Mouse (Mus musculus) neural tube, embryonic 15.5 days (tissue): ENCODE data around the gene Snx14. TPM values are rescaled to one million over a fixed set of nuclear protein-coding genes. Genes with fewer than 3 reads are reported as not detected.

Experiments used
- ATAC-seq: fragments of 200-750 bp; cut with Nextera tagmentation; 2 replicates; pipeline ENCODE4 v1.8.0; 2017; ENCODE audit warnings: mild to moderate bottlenecking, moderate TSS enrichment, moderate library complexity; ENCODE audit not compliant: low FRiP score
- H3K27ac ChIP-seq: fragments of 300-500 bp; sonication (generic); replicated peaks from 2 replicates; pipeline ENCODE4 v1.5.1; 2015; ENCODE audit warnings: mild to moderate bottlenecking, inconsistent platforms
- H3K27me3 ChIP-seq: fragments of 300-500 bp; sonication (generic); replicated peaks from 2 replicates; pipeline ENCODE4 v1.6.1; 2015; ENCODE audit warnings: inconsistent platforms
- H3K36me3 ChIP-seq: fragments of 300-500 bp; sonication (generic); 2 replicates; pipeline ENCODE4 v1.6.1; 2015; ENCODE audit warnings: inconsistent platforms
- H3K4me1 ChIP-seq: fragments of 300-500 bp; sonication (generic); 2 replicates; pipeline ENCODE4 v1.6.1; 2015; ENCODE audit warnings: inconsistent platforms
- H3K4me2 ChIP-seq: fragments of 300-500 bp; sonication (generic); 2 replicates; pipeline ENCODE4 v1.6.1; 2015; ENCODE audit warnings: inconsistent platforms, mild to moderate bottlenecking, moderate library complexity
- H3K4me3 ChIP-seq: fragments of 300-500 bp; sonication (generic); replicated peaks from 2 replicates; pipeline ENCODE4 v1.5.1; 2015; ENCODE audit warnings: mild to moderate bottlenecking, inconsistent platforms
- H3K9ac ChIP-seq: fragments of 300-500 bp; sonication (generic); replicated peaks from 2 replicates; pipeline ENCODE4 v1.6.1; 2015; ENCODE audit warnings: mild to moderate bottlenecking, inconsistent platforms
- H3K9me3 ChIP-seq: fragments of 300-500 bp; sonication (generic); replicated peaks from 2 replicates; pipeline ENCODE4 v1.6.1; 2016; ENCODE audit warnings: inconsistent platforms
- WGBS: fragments of 180-500 bp; shearing (Covaris S2); methylation state at CpG from one replicate; pipeline ENCODE4 v1.1.7; 2015; ENCODE audit warnings: mixed read lengths; 5-methylcytosine and 5-hydroxymethylcytosine counted together
- polyA plus RNA-seq: library from polyadenylated mRNA; unstranded; fragments of >200 nt; fragmentation: Nextera tagmentation; extraction: Ambion mirVana; gene quantifications from 2 replicates; pipeline ENCODE4 v1.2.1, GENCODE M21; 2015

The Snx14 gene
- polyA plus RNA-seq, 1 experiment from 2014 or later: 35.9 TPM

DNA sequence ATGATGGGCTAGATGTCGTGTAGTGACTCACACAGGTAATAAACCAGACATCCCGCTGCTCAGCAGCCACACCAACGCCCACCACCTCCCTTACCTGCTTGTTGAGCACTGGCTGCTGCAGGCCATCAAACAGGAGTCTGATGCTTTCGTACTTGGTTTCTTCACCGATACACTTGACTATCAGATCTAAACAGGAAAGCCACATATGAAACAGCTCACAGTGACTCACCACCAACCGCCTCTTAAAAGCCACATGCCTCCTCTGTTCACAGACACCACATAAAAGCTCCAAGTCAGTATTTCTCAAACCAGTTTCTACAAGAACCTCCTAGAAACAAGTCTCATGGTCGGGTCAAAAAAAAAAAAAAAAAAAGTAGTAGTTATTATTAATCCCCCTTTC, 58.7 kb downstream of the Snx14 start:
- no peaks in the 10 kb centered on the region for H3K9me3 ChIP-seq
- WGBS: 74% methylated on average over 7 of the region's 7 CpGs
- H3K27ac ChIP-seq: no peak overlapping the region
- H3K27me3 ChIP-seq: no peaks in the 10 kb centered on the region
- no peak overlapping the region for H3K4me2 ChIP-seq
- no peaks in the 10 kb centered on the region for H3K4me1 ChIP-seq
- H3K4me3 ChIP-seq: no peak overlapping the region
- ATAC-seq: no peak
- no peak overlapping the region for H3K9ac ChIP-seq
- peaks cover 46% of the 10 kb centered on the region for H3K36me3 ChIP-seq

DNA sequence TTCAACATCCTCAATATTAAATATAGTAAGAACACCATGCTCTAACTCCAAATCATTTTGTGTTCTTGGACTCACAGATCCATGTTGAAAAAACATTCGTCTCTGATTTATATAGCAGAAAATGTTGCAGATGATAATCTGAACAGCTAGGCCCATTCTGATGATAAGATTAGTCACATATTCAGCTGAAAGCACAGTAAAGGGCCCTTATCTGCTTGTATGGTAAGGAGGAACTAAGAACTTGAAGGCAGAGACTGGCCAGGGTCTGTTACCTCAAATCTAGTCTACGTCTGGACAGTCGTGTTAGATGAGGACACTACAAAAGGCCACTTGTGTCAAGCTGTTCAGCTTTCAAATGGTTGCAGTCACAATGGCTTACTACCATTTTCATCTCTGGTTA, 59.7 kb downstream of the Snx14 start:
- Histone ChIP-seq H3K4me3 (no peak overlapping the region), H3K9ac (no peak overlapping the region), H3K27ac (no peak overlapping the region), H3K36me3 (peaks cover 45% of the 10 kb centered on the region), H3K4me2 (no peak overlapping the region), H3K4me1 (no peaks in the 10 kb centered on the region), H3K9me3 (no peaks in the 10 kb centered on the region), H3K27me3 (no peaks in the 10 kb centered on the region)
- no peak for ATAC-seq
- 86% methylated on average over 3 of the region's 3 CpGs for WGBS

GRCm38 (mm10) chr9:88377483-88377882, 61.3 kb downstream of the Snx14 start:
- Histone ChIP-seq H3K27me3 (no peaks in the 10 kb centered on the region), H3K9ac (no peak overlapping the region), H3K9me3 (no peaks in the 10 kb centered on the region), H3K4me2 (no peak overlapping the region), H3K27ac (no peak overlapping the region), H3K4me3 (no peak overlapping the region), H3K4me1 (no peaks in the 10 kb centered on the region), H3K36me3 (peaks cover 33% of the 10 kb centered on the region)
- no peak for ATAC-seq
- WGBS: 84% methylated on average over 5 of the region's 5 CpGs

GRCm38 (mm10) chr9:88373001-88373400, 65.8 kb downstream of the Snx14 start:
- H3K27ac ChIP-seq: no peak overlapping the region
- no peak overlapping the region for H3K4me2 ChIP-seq
- H3K9me3 ChIP-seq: no peaks in the 10 kb centered on the region
- no peak for ATAC-seq
- H3K4me1 ChIP-seq: no peaks in the 10 kb centered on the region
- H3K27me3 ChIP-seq: no peaks in the 10 kb centered on the region
- H3K36me3 ChIP-seq: 0 out of 2 replicates have a peak, but pooled peaks cover 11% of the 10 kb centered on the region
- H3K4me3 ChIP-seq: no peak overlapping the region
- WGBS: 91% methylated on average over 2 of the region's 2 CpGs
- H3K9ac ChIP-seq: no peak overlapping the region

GRCm38 (mm10) chr9:88371201-88371600, 67.6 kb downstream of the Snx14 start:
- H3K9ac ChIP-seq: no peak overlapping the region
- H3K27ac ChIP-seq: no peak overlapping the region
- WGBS: 91% methylated on average over 2 of the region's 2 CpGs
- no peak for ATAC-seq
- no peak overlapping the region for H3K4me2 ChIP-seq
- H3K4me1 ChIP-seq: no peaks in the 10 kb centered on the region
- H3K4me3 ChIP-seq: no peak overlapping the region
- no peaks in the 10 kb centered on the region for H3K9me3 ChIP-seq
- 0 out of 2 replicates have a peak, but pooled peaks cover 8% of the 10 kb centered on the region for H3K36me3 ChIP-seq
- H3K27me3 ChIP-seq: no peaks in the 10 kb centered on the region

- Histone ChIP-seq H3K9me3 (no peaks in the 10 kb centered on the region), H3K27ac (no peak overlapping the region), H3K36me3 (0 out of 2 replicates have a peak, but pooled peaks cover 5% of the 10 kb centered on the region), H3K4me1 (no peaks in the 10 kb centered on the region), H3K27me3 (no peaks in the 10 kb centered on the region), H3K4me2 (no peak overlapping the region), H3K9ac (no peak overlapping the region), H3K4me3 (no peak overlapping the region)
- 88% methylated on average over 2 of the region's 2 CpGs for WGBS
- ATAC-seq: no peak
Measured at GRCm38 (mm10) chr9:88369666-88370065, 69.1 kb downstream of the Snx14 start.

GRCm38 (mm10) chr9:88368476-88368875, 70.3 kb downstream of the Snx14 start:
- Histone ChIP-seq H3K36me3 (0 out of 2 replicates have a peak, but pooled peaks cover 4% of the 10 kb centered on the region), H3K4me1 (no peaks in the 10 kb centered on the region), H3K27ac (no peak overlapping the region), H3K4me3 (no peak overlapping the region), H3K9ac (no peak overlapping the region), H3K4me2 (no peak overlapping the region), H3K9me3 (no peaks in the 10 kb centered on the region), H3K27me3 (no peaks in the 10 kb centered on the region)
- ATAC-seq: no peak
- 95% methylated on average over 5 of the region's 5 CpGs for WGBS

DNA sequence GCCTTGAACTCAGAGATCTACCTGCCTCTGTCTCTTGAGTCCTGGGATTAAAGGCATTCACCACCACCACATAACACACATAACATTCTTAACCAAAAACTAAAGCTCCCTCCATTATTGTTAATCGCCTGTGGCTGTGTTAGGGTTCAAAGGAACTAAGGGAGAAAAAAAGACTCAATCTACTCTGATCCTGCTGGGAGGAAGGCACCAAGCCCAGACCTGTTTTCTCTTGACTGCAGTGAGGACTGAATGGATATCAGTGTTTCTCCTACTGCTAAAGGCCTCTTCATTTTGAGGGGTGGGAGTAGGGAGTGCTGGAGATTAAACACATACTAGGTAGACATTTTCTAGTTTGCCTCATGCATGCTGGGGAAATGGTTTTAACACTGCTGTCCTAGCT, 71.0 kb downstream of the Snx14 start:
- no peak for ATAC-seq
- Histone ChIP-seq H3K4me2 (no peak overlapping the region), H3K9me3 (no peaks in the 10 kb centered on the region), H3K4me1 (no peaks in the 10 kb centered on the region), H3K36me3 (0 out of 2 replicates have a peak, but pooled peaks cover 4% of the 10 kb centered on the region), H3K27ac (no peak overlapping the region), H3K4me3 (no peak overlapping the region), H3K9ac (no peak overlapping the region), H3K27me3 (no peaks in the 10 kb centered on the region)
- 59% methylated on average over 1 of the region's 1 CpGs for WGBS

DNA sequence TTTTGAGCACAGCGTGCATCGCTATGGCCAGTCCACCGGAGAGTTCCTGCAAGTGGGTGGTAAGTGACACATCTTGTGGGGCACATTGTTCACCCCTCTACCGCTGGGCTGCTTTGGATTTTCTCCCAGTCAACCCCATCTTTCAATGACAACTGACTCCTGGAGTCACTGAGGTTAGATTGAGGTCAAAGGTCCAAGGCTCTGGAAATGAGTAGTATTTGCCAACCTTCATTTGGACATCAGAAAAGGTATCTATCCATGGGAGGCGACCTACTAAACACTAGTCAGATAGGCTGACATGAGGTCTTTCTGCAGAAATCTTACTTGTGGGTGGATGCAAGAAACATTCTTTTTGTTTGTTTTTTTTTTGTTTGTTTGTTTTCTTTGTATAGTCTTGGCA, 71.4 kb downstream of the Snx14 start:
- Histone ChIP-seq H3K4me1 (peaks cover 4% of the 10 kb centered on the region; the same call in 1 of the 2 replicates), H3K4me2 (no peak overlapping the region), H3K9ac (no peak overlapping the region), H3K27me3 (no peaks in the 10 kb centered on the region), H3K4me3 (no peak overlapping the region), H3K9me3 (no peaks in the 10 kb centered on the region), H3K36me3 (0 out of 2 replicates have a peak, but pooled peaks cover 4% of the 10 kb centered on the region), H3K27ac (no peak overlapping the region)
- no peak for ATAC-seq
- WGBS: 91% methylated on average over 5 of the region's 5 CpGs

DNA sequence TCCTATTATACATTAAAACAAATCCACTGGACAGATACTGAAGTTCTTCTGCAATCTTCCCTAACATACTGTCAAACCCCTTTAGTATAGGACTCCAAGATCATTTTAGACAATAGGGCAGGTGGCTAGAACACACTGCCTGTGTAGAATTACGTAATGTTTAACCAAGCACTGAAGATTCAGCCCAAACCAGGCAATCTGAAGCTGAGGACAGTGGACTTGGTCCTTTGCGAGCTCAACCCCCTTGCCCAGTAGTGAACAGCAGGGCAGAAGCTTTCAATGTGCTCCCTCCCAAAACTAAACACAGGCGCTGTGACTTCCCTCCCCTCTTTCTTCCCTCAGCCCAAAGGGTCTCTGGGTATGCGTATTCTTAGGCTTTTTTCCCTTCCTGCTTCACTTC, 71.9 kb downstream of the Snx14 start:
- no peaks in the 10 kb centered on the region for H3K9me3 ChIP-seq
- WGBS: 92% methylated on average over 4 of the region's 4 CpGs
- peaks cover 8% of the 10 kb centered on the region; the same call in 1 of the 2 replicates for H3K4me1 ChIP-seq
- H3K36me3 ChIP-seq: 0 out of 2 replicates have a peak, but pooled peaks cover 4% of the 10 kb centered on the region
- H3K4me3 ChIP-seq: no peak overlapping the region
- no peak overlapping the region for H3K27ac ChIP-seq
- H3K9ac ChIP-seq: no peak overlapping the region
- ATAC-seq: no peak
- H3K27me3 ChIP-seq: no peaks in the 10 kb centered on the region
- H3K4me2 ChIP-seq: no peak overlapping the region

- Histone ChIP-seq H3K27me3 (no peaks in the 10 kb centered on the region), H3K27ac (no peak overlapping the region), H3K36me3 (0 out of 2 replicates have a peak, but pooled peaks cover 4% of the 10 kb centered on the region), H3K4me2 (no peak overlapping the region), H3K4me1 (peaks cover 8% of the 10 kb centered on the region; the same call in 1 of the 2 replicates), H3K9me3 (no peaks in the 10 kb centered on the region), H3K4me3 (no peak overlapping the region), H3K9ac (no peak overlapping the region)
- ATAC-seq: no peak
- WGBS: 81% methylated on average over 4 of the region's 4 CpGs
Measured at GRCm38 (mm10) chr9:88366308-88366707, 72.5 kb downstream of the Snx14 start.

GRCm38 (mm10) chr9:88363102-88363501, 75.7 kb downstream of the Snx14 start:
- Histone ChIP-seq H3K4me1 (peaks cover 8% of the 10 kb centered on the region; the same call in 1 of the 2 replicates), H3K9ac (no peak overlapping the region), H3K9me3 (no peaks in the 10 kb centered on the region), H3K4me2 (no peak overlapping the region), H3K4me3 (no peak overlapping the region), H3K36me3 (no peaks in the 10 kb centered on the region), H3K27ac (no peak overlapping the region), H3K27me3 (no peaks in the 10 kb centered on the region)
- ATAC-seq: no peak
- 90% methylated on average over 3 of the region's 3 CpGs for WGBS
